Mouse (Mus musculus): Measurements from ENCODE around the gene Slc6a18.

DNA sequence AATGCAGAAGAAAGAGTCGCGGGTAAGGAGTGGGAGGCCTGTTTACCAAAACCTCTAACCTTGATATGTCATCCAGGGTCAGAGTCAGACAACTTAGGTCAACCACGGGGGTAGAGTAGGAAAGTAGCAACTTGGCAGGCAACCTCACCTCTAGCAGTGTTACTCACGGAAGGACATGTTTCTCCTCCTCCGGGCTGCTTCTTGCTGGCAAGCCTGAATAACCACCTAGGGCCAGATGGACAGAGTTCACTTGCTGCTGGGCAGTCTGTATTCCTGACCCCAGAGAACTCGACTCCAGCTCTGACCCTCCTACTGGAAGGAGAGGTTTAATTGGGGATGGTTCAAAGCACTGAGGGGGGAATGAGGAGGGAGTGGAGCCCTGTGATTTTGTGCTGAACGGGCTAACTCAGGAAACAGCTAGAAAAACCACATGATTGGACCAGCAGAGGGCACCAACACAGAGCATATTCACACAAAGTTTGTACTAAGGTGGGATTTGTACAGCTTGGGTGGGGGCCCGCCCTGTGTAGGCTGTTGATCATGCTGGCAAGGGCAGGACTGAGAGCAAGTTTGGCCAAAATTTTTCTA, 45.4 kb upstream of the Slc6a18 start:
- TF ChIP-seq GATA1 (IDR thresholded peaks at IDR 0.05; ENCODE audit: low read length) (no peak), TAL1 (IDR thresholded peaks at IDR 0.05; ENCODE audit: low read length) (no peak)

Data from erythroblast, embryonic 14.5 days (primary cell).